Mouse (Mus musculus) heart, adult 8-10 months (tissue): ENCODE measurements around the gene Chil4. TPM values are rescaled to one million over a fixed set of nuclear protein-coding genes. Genes with fewer than 3 reads are reported as not detected.
"Not testable (repeated sequence)": the region's sequence is repeated elsewhere in the genome, so short reads cannot be mapped to it uniquely, and the experiment has no call there.

ENCODE experiments used
- DNase-seq: peaks from one replicate; pipeline ENCODE4 v3.0.0; 2022; ENCODE audit warnings: low spot score
- total RNA-seq, 4 experiments: library from RNA; stranded (reverse); gene quantifications; 2 replicates each; pipeline ENCODE4 v1.2.4; 2022

The Chil4 gene
- total RNA-seq, result not detected

- no peak for DNase-seq
Observed at GRCm38 (mm10) chr3:106219407-106219806, at the start of gene Chil4. Chil4 (minus strand) TSS chr3:106219507.

GRCm38 (mm10) chr3:106265854-106266253 is 46.5 kb upstream of the Chil4 start:
- DNase-seq, result no peak

- no peak for DNase-seq
Observed at GRCm38 (mm10) chr3:106264854-106265253, 45.5 kb upstream of the Chil4 start.

GRCm38 (mm10) chr3:106257076-106257475 is 37.8 kb upstream of the Chil4 start:
- DNase-seq, result not testable (repeated sequence)

GRCm38 (mm10) chr3:106252719-106253118 is 33.4 kb upstream of the Chil4 start:
- no peak for DNase-seq

- not testable (repeated sequence) for DNase-seq
Observed at GRCm38 (mm10) chr3:106250763-106251399, 31.6 kb upstream of the Chil4 start.

GRCm38 (mm10) chr3:106247369-106247768 is 28.1 kb upstream of the Chil4 start:
- not testable (repeated sequence) for DNase-seq

GRCm38 (mm10) chr3:106240210-106240609 is 20.9 kb upstream of the Chil4 start:
- DNase-seq, result not testable (repeated sequence)

GRCm38 (mm10) chr3:106239196-106239791 is 20.0 kb upstream of the Chil4 start:
- DNase-seq, result no peak

- not testable (repeated sequence) for DNase-seq
Observed at GRCm38 (mm10) chr3:106223391-106223790, 4.1 kb upstream of the Chil4 start.

- no peak for DNase-seq
Observed at GRCm38 (mm10) chr3:106221625-106222265, 2.4 kb upstream of the Chil4 start.

GRCm38 (mm10) chr3:106218284-106218954 is 888 bp downstream of the Chil4 start:
- DNase-seq, result not testable (repeated sequence)

- not testable (repeated sequence) for DNase-seq
Observed at GRCm38 (mm10) chr3:106198030-106198429, 21.3 kb downstream of the Chil4 start.

- not testable (repeated sequence) for DNase-seq
Observed at GRCm38 (mm10) chr3:106197246-106197645, 22.1 kb downstream of the Chil4 start.

- DNase-seq, result no peak
Observed at GRCm38 (mm10) chr3:106196276-106196675, 23.0 kb downstream of the Chil4 start.

GRCm38 (mm10) chr3:106195486-106195885 is 23.8 kb downstream of the Chil4 start:
- no peak for DNase-seq

GRCm38 (mm10) chr3:106187991-106188390 is 31.3 kb downstream of the Chil4 start:
- DNase-seq, result no peak

GRCm38 (mm10) chr3:106177509-106178189 is 41.7 kb downstream of the Chil4 start:
- no peak for DNase-seq

GRCm38 (mm10) chr3:106174971-106175370 is 44.3 kb downstream of the Chil4 start:
- DNase-seq, result not testable (repeated sequence)

GRCm38 (mm10) chr3:106172506-106172905 is 46.8 kb downstream of the Chil4 start:
- not testable (repeated sequence) for DNase-seq

- DNase-seq, result no peak
Observed at GRCm38 (mm10) chr3:106171135-106171731, 48.1 kb downstream of the Chil4 start.
